Mouse (Mus musculus) c-Kit-negative CD71-positive TER-119-positive erythroid progenitor cells, embryonic 14.5 days (primary cell): Measurements from ENCODE around the gene Antxr2.

Source experiments
- DNase-seq: peaks from one replicate; pipeline ENCODE4 v3.0.0-alpha.2; 2013; ENCODE audit warnings: low read depth, low spot score

Antxr2 gene

GRCm38 (mm10) chr5:97913901-97914300 is 116.9 kb downstream of the Antxr2 start:
- no peak for DNase-seq

GRCm38 (mm10) chr5:97907482-97907881 is 123.4 kb downstream of the Antxr2 start:
- DNase-seq, result no peak

- DNase-seq, result no peak
Observed at GRCm38 (mm10) chr5:97906537-97907266, 124.1 kb downstream of the Antxr2 start.

GRCm38 (mm10) chr5:97905856-97906255 is 125.0 kb downstream of the Antxr2 start:
- no peak for DNase-seq

GRCm38 (mm10) chr5:97901096-97901495 is 129.7 kb downstream of the Antxr2 start:
- DNase-seq, result no peak

- DNase-seq, result no peak
Observed at GRCm38 (mm10) chr5:97899321-97899720, 131.5 kb downstream of the Antxr2 start.

GRCm38 (mm10) chr5:97885427-97885826 is 145.4 kb downstream of the Antxr2 start:
- DNase-seq, result no peak

GRCm38 (mm10) chr5:97884110-97884509 is 146.7 kb downstream of the Antxr2 start:
- DNase-seq, result no peak

- DNase-seq, result no peak
Observed at GRCm38 (mm10) chr5:97881421-97881820, 149.4 kb downstream of the Antxr2 start.

GRCm38 (mm10) chr5:97880115-97880514 is 150.7 kb downstream of the Antxr2 start:
- no peak for DNase-seq

GRCm38 (mm10) chr5:97878871-97879270 is 152.0 kb downstream of the Antxr2 start:
- DNase-seq, result no peak

GRCm38 (mm10) chr5:97878215-97878794 is 152.5 kb downstream of the Antxr2 start:
- DNase-seq, result no peak

- no peak for DNase-seq
Observed at GRCm38 (mm10) chr5:97876895-97877294, 153.9 kb downstream of the Antxr2 start.

GRCm38 (mm10) chr5:97867921-97868320 is 162.9 kb downstream of the Antxr2 start:
- no peak for DNase-seq

GRCm38 (mm10) chr5:97866975-97867374 is 163.9 kb downstream of the Antxr2 start:
- no peak for DNase-seq

GRCm38 (mm10) chr5:97857101-97857500 is 173.7 kb downstream of the Antxr2 start:
- no peak for DNase-seq

- no peak for DNase-seq
Observed at GRCm38 (mm10) chr5:97851981-97852748, 178.7 kb downstream of the Antxr2 start.

- no peak for DNase-seq
Observed at GRCm38 (mm10) chr5:97847204-97847895, 183.5 kb downstream of the Antxr2 start.

- no peak for DNase-seq
Observed at GRCm38 (mm10) chr5:97846503-97846902, 184.3 kb downstream of the Antxr2 start.

GRCm38 (mm10) chr5:97842016-97842415 is 188.8 kb downstream of the Antxr2 start:
- DNase-seq, result no peak

- no peak for DNase-seq
Observed at GRCm38 (mm10) chr5:97839924-97840279, 190.9 kb downstream of the Antxr2 start.

GRCm38 (mm10) chr5:97839271-97839923 is 191.4 kb downstream of the Antxr2 start:
- DNase-seq, result no peak
